Mouse (Mus musculus): Measurements from ENCODE around the gene Gm7995.
"Not testable (repeated sequence)": the region's sequence is repeated elsewhere in the genome, so short reads cannot be mapped to it uniquely, and the experiment has no call there.

The Gm7995 gene

GRCm38 (mm10) chr14:42309910-42310309 is at the start of gene Gm7995:
Gene Gm7995, plus strand, starts transcription at chr14:42310210.
- not testable (repeated sequence) for DNase-seq (ENCODE audit: low spot score)

GRCm38 (mm10) chr14:42297258-42297657 is 12.8 kb upstream of the Gm7995 start, which contains the start of gene Gm9611:
Gene Gm9611, minus strand, starts transcription at chr14:42297358.
- DNase-seq (ENCODE audit: low spot score) = not testable (repeated sequence)
